In genomic region chr13:91881837-91882480, GRCm38 (mm10) we compare ENCODE assay signal across 8 mouse cellular contexts. TPM values are rescaled to one million over a fixed set of nuclear protein-coding genes. Genes with fewer than 3 reads are reported as not detected.
DNase-seq lines count a peak whose midpoint lies in the region.

No protein-coding gene starts in this region.

- DNase-seq in gastrocnemius, postnatal 10 days = peak; percentile 50
- DNase-seq in gastrocnemius, postnatal 36 days = no peak
- DNase-seq in CD4-positive, CD25-positive, alpha-beta regulatory T cell, adult 2 months (ENCODE audit: low read depth, low spot score) = peak; percentile 50
- DNase-seq in c-Kit-positive CD71-positive TER-119-positive erythroid progenitor cells, embryonic 14.5 days (ENCODE audit: low spot score) = peak; percentile 26
- peak; percentile 60 for DNase-seq in forelimb bud, embryonic 11.5 days (ENCODE audit: low read depth, low spot score)
- peak; percentile 48 for DNase-seq in layer of hippocampus, adult 9-10 months (ENCODE audit: low spot score)
- peak; percentile 56 for DNase-seq in mesoderm, embryonic 11.5 days (ENCODE audit: low read depth, low spot score)
- DNase-seq in thymus, postnatal 14 days = peak; percentile 35

- intact Hi-C loops in gastrocnemius, postnatal 36 days (cut with DNase I) = no loop called here

RNA-seq across cellular contexts. Expression of gene Ckmt2, which starts 5.3 kb away (rescaled TPM):
- 100 to 1,000 TPM; 318 to 430 TPM for total RNA-seq in gastrocnemius, postnatal 10 days (2021)
- total RNA-seq in gastrocnemius, postnatal 36 days (2021) = 1,000 to 10,000 TPM; 1,250 to 1,613 TPM

Comparison
In these comparisons a context has a peak if more than half of its experiments do, and no peak if none do; other contexts are left out.
1. DNase-seq: peak in gastrocnemius, postnatal 10 days (single experiment), CD4-positive, CD25-positive, alpha-beta regulatory T cell, adult 2 months (single experiment), c-Kit-positive CD71-positive TER-119-positive erythroid progenitor cells, embryonic 14.5 days (single experiment), forelimb bud, embryonic 11.5 days (single experiment), layer of hippocampus, adult 9-10 months (single experiment), mesoderm, embryonic 11.5 days (single experiment) and thymus, postnatal 14 days (single experiment); none in gastrocnemius, postnatal 36 days (0 of 2).